Mouse (Mus musculus) intestine, embryonic 15.5 days (tissue): ENCODE measurements at regions not wholly inside any gene's neighbourhood (a gene's known extent, or its start where the extent isn't known, plus 50 kb on each side); places are given as distances from the start of the nearest gene placed in this dataset.

Source experiments
- ATAC-seq: fragments of 200-750 bp; cut with Nextera tagmentation; 2 replicates; pipeline ENCODE4 v1.8.0; 2017; ENCODE audit warnings: moderate TSS enrichment, moderate library complexity
- H3K27ac ChIP-seq: fragments of 300-500 bp; sonication (generic); 2 replicates; pipeline ENCODE4 v1.5.1; 2015; ENCODE audit warnings: mild to moderate bottlenecking, inconsistent platforms
- H3K27me3 ChIP-seq: fragments of 300-500 bp; sonication (generic); replicated peaks from 2 replicates; pipeline ENCODE4 v1.6.1; 2015; ENCODE audit warnings: inconsistent platforms
- H3K36me3 ChIP-seq: fragments of 300-500 bp; sonication (generic); 2 replicates; pipeline ENCODE4 v1.6.1; 2015; ENCODE audit warnings: inconsistent platforms
- H3K4me1 ChIP-seq: fragments of 300-500 bp; sonication (generic); replicated peaks from 2 replicates; pipeline ENCODE4 v1.6.1; 2015; ENCODE audit warnings: inconsistent platforms
- H3K4me2 ChIP-seq: fragments of 300-500 bp; sonication (generic); replicated peaks from 2 replicates; pipeline ENCODE4 v1.6.1; 2015; ENCODE audit warnings: mild to moderate bottlenecking, inconsistent platforms
- H3K4me3 ChIP-seq: fragments of 300-500 bp; sonication (generic); replicated peaks from 2 replicates; pipeline ENCODE4 v1.5.1; 2015; ENCODE audit warnings: inconsistent platforms
- H3K9ac ChIP-seq: fragments of 300-500 bp; sonication (generic); 2 replicates; pipeline ENCODE4 v1.6.1; 2015; ENCODE audit warnings: inconsistent platforms
- H3K9me3 ChIP-seq: fragments of 300-500 bp; sonication (generic); 2 replicates; pipeline ENCODE4 v1.6.1; 2016; ENCODE audit warnings: inconsistent platforms
- WGBS: fragments of 180-500 bp; shearing (Covaris S2); methylation state at CpG from one replicate; pipeline ENCODE4 v1.1.7; 2015; 5-methylcytosine and 5-hydroxymethylcytosine counted together

GRCm38 (mm10) chr1:34696533-34696932 lies 117.1 kb downstream of the Amer3 start:
- Histone ChIP-seq H3K9me3 (no peaks in the 10 kb centered on the region), H3K36me3 (no peaks in the 10 kb centered on the region), H3K4me3 (no peak overlapping the region), H3K9ac (no peak overlapping the region), H3K27me3 (no peaks in the 10 kb centered on the region), H3K27ac (no peak overlapping the region), H3K4me2 (no peak overlapping the region), H3K4me1 (no peaks in the 10 kb centered on the region)
- ATAC-seq, result no peak
- 75% methylated on average over 4 of the region's 4 CpGs for WGBS

- no peaks in the 10 kb centered on the region for H3K27me3 ChIP-seq
- no peaks in the 10 kb centered on the region for H3K4me1 ChIP-seq
- ATAC-seq, result peak; percentile 34; the same call in 1 of the 2 replicates
- no peak overlapping the region for H3K4me3 ChIP-seq
- no peak overlapping the region for H3K4me2 ChIP-seq
- no peaks in the 10 kb centered on the region for H3K36me3 ChIP-seq
- H3K9me3 ChIP-seq, result no peaks in the 10 kb centered on the region
- WGBS, result 45% methylated on average over 17 of the region's 17 CpGs
- H3K9ac ChIP-seq, result no peak overlapping the region
- H3K27ac ChIP-seq, result no peak overlapping the region
Observed at GRCm38 (mm10) chr1:34700237-34701030, 121.0 kb downstream of the Amer3 start.

- H3K36me3 ChIP-seq, result no peaks in the 10 kb centered on the region
- no peaks in the 10 kb centered on the region for H3K4me1 ChIP-seq
- no peak overlapping the region for H3K4me2 ChIP-seq
- H3K9me3 ChIP-seq, result no peaks in the 10 kb centered on the region
- H3K4me3 ChIP-seq, result no peak overlapping the region
- 72% methylated on average over 7 of the region's 7 CpGs for WGBS
- no peak overlapping the region for H3K9ac ChIP-seq
- H3K27ac ChIP-seq, result no peak overlapping the region
- no peaks in the 10 kb centered on the region for H3K27me3 ChIP-seq
- no peak for ATAC-seq
Observed at GRCm38 (mm10) chr1:34701436-34701835, 122.0 kb downstream of the Amer3 start.

GRCm38 (mm10) chr1:34709089-34709488 lies 129.6 kb downstream of the Amer3 start:
- 83% methylated on average over 2 of the region's 2 CpGs for WGBS
- Histone ChIP-seq H3K4me1 (no peaks in the 10 kb centered on the region), H3K36me3 (no peaks in the 10 kb centered on the region), H3K9me3 (no peaks in the 10 kb centered on the region), H3K9ac (no peak overlapping the region), H3K27ac (no peak overlapping the region), H3K4me3 (no peak overlapping the region), H3K4me2 (no peak overlapping the region), H3K27me3 (no peaks in the 10 kb centered on the region)
- no peak for ATAC-seq

- ATAC-seq, result no peak
- Histone ChIP-seq H3K4me3 (no peak overlapping the region), H3K9me3 (no peaks in the 10 kb centered on the region), H3K27me3 (no peaks in the 10 kb centered on the region), H3K4me1 (no peaks in the 10 kb centered on the region), H3K36me3 (no peaks in the 10 kb centered on the region), H3K4me2 (no peak overlapping the region), H3K27ac (no peak overlapping the region), H3K9ac (no peak overlapping the region)
- WGBS, result 42% methylated on average over 5 of the region's 5 CpGs
Observed at GRCm38 (mm10) chr1:34722674-34723073, 120.2 kb downstream of the Fam168b start.

GRCm38 (mm10) chr1:34732156-34732555 lies 110.7 kb downstream of the Fam168b start:
- Histone ChIP-seq H3K9me3 (no peaks in the 10 kb centered on the region), H3K9ac (no peak overlapping the region), H3K36me3 (no peaks in the 10 kb centered on the region), H3K27me3 (no peaks in the 10 kb centered on the region), H3K27ac (no peak overlapping the region), H3K4me3 (no peak overlapping the region), H3K4me2 (no peak overlapping the region), H3K4me1 (no peaks in the 10 kb centered on the region)
- WGBS, result 57% methylated on average over 7 of the region's 7 CpGs
- ATAC-seq, result no peak

- Histone ChIP-seq H3K9me3 (no peaks in the 10 kb centered on the region), H3K27me3 (no peaks in the 10 kb centered on the region), H3K36me3 (no peaks in the 10 kb centered on the region), H3K4me2 (no peak overlapping the region), H3K4me1 (no peaks in the 10 kb centered on the region), H3K4me3 (no peak overlapping the region), H3K27ac (no peak overlapping the region), H3K9ac (no peak overlapping the region)
- 65% methylated on average over 17 of the region's 17 CpGs for WGBS
- ATAC-seq, result no peak
Observed at GRCm38 (mm10) chr1:34733026-34733913, 109.6 kb downstream of the Fam168b start.

GRCm38 (mm10) chr1:34738386-34739067 lies 104.3 kb downstream of the Fam168b start:
- no peak overlapping the region for H3K4me3 ChIP-seq
- H3K4me2 ChIP-seq, result 0 out of 2 replicates have a peak overlapping the region, but pooled peaks have one; percentile 17
- H3K9me3 ChIP-seq, result no peaks in the 10 kb centered on the region
- no peak overlapping the region for H3K9ac ChIP-seq
- H3K27ac ChIP-seq, result no peak overlapping the region
- H3K36me3 ChIP-seq, result no peaks in the 10 kb centered on the region
- WGBS, result 30% methylated on average over 14 of the region's 14 CpGs
- ATAC-seq, result peak; percentile 59
- H3K4me1 ChIP-seq, result no peaks in the 10 kb centered on the region
- H3K27me3 ChIP-seq, result no peaks in the 10 kb centered on the region

GRCm38 (mm10) chr1:34739621-34740020 lies 103.2 kb downstream of the Fam168b start:
- H3K4me1 ChIP-seq, result no peaks in the 10 kb centered on the region
- no peak overlapping the region for H3K9ac ChIP-seq
- H3K27ac ChIP-seq, result no peak overlapping the region
- H3K36me3 ChIP-seq, result no peaks in the 10 kb centered on the region
- WGBS, result 67% methylated on average over 4 of the region's 4 CpGs
- ATAC-seq, result no peak
- no peak overlapping the region for H3K4me3 ChIP-seq
- H3K4me2 ChIP-seq, result no peak overlapping the region
- H3K9me3 ChIP-seq, result no peaks in the 10 kb centered on the region
- no peaks in the 10 kb centered on the region for H3K27me3 ChIP-seq

GRCm38 (mm10) chr1:34740891-34741290 lies 102.0 kb downstream of the Fam168b start:
- Histone ChIP-seq H3K27ac (no peak overlapping the region), H3K4me1 (no peaks in the 10 kb centered on the region), H3K4me3 (no peak overlapping the region), H3K9me3 (no peaks in the 10 kb centered on the region), H3K27me3 (no peaks in the 10 kb centered on the region), H3K4me2 (no peak overlapping the region), H3K36me3 (no peaks in the 10 kb centered on the region), H3K9ac (no peak overlapping the region)
- 57% methylated on average over 7 of the region's 7 CpGs for WGBS
- no peak for ATAC-seq

- H3K36me3 ChIP-seq, result no peaks in the 10 kb centered on the region
- no peak overlapping the region for H3K4me2 ChIP-seq
- 72% methylated on average over 2 of the region's 2 CpGs for WGBS
- no peak overlapping the region for H3K27ac ChIP-seq
- no peaks in the 10 kb centered on the region for H3K27me3 ChIP-seq
- no peaks in the 10 kb centered on the region for H3K4me1 ChIP-seq
- H3K9ac ChIP-seq, result no peak overlapping the region
- no peaks in the 10 kb centered on the region for H3K9me3 ChIP-seq
- ATAC-seq, result no peak
- no peak overlapping the region for H3K4me3 ChIP-seq
Observed at GRCm38 (mm10) chr1:34742234-34742633, 100.6 kb downstream of the Fam168b start.

GRCm38 (mm10) chr1:34745881-34746280 lies 97.0 kb downstream of the Fam168b start:
- no peak for ATAC-seq
- peaks cover 10% of the 10 kb centered on the region for H3K4me1 ChIP-seq
- WGBS, result 64% methylated on average over 6 of the region's 6 CpGs

More at GRCm38 (mm10) chr1:34745881-34746280, 97.0 kb downstream of the Fam168b start:
- no peak overlapping the region for H3K4me3 ChIP-seq
- H3K27me3 ChIP-seq, result peaks cover 21% of the 10 kb centered on the region
- H3K9me3 ChIP-seq, result no peaks in the 10 kb centered on the region
- H3K4me2 ChIP-seq, result no peak overlapping the region
- H3K9ac ChIP-seq, result no peak overlapping the region
- no peak overlapping the region for H3K27ac ChIP-seq
- H3K36me3 ChIP-seq, result no peaks in the 10 kb centered on the region
